Mouse (Mus musculus) spleen, adult 2 months (tissue): ENCODE measurements around the gene Prdm15.

Experiments used
- CTCF ChIP-seq: fragments of 200-500 bp; IDR thresholded peaks from 2 replicates; pipeline ENCODE4 v1.5.1; 2011; ENCODE audit warnings: mild to moderate bottlenecking, inconsistent platforms; ENCODE audit not compliant: insufficient read depth, insufficient read length, insufficient replicate concordance; ENCODE audit errors: extremely low read depth
- POLR2A ChIP-seq: fragments of 200-500 bp; IDR thresholded peaks from 2 replicates; pipeline ENCODE4 v1.6.1; 2011; ENCODE audit warnings: low read depth, low read length, inconsistent platforms

- TF ChIP-seq POLR2A (no peak), CTCF (no peak)
Measured at GRCm38 (mm10) chr16:97887762-97888161, 36.1 kb upstream of the Prdm15 start.
